Mouse (Mus musculus): Measurements from ENCODE around the gene Prame.
A peak's percentile ranks its signal among the peaks of the same experiment; 100 is the strongest.
"Not testable (repeated sequence)": the region's sequence is repeated elsewhere in the genome, so short reads cannot be mapped to it uniquely, and the experiment has no call there.

Gene Prame

GRCm38 (mm10) chrX:135627605-135628004, at the start of gene Prame:
TSS of gene Prame (minus strand) at chrX:135627705.
- no peak for DNase-seq (ENCODE audit: low spot score)

DNA sequence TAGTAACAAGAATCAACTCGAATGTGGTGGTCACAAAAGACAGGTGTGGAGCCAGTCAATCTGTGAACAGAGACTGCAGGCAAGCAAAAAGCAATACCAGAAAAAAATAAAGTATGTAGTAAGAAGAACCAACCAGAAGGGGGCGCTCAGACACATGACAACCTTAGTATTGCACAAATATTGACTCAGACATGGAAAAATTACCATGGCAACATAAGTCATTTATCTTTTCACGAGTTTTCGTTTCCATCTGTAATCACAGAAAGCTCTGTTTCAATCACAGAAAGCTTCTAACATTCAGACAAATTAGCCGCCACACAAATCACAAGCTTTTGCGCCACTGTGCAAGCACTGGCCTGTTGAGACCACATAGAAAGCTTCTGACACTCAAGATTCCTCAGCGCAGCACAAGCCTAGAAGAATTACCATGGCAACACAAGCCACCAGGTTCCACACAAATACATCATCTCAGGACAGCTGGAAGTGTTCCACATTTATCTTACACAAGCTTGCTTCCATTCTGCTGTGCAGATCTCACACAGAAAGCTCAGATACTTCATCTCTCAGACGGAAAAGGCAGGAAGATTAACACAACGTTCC, 24.8 kb upstream of the Prame start:
- peak; percentile 46 for DNase-seq (ENCODE audit: low spot score)

- peak; percentile 54 for DNase-seq (ENCODE audit: low spot score)
These were observed 26.0 kb downstream of the Prame start for GRCm38 (mm10) chrX:135601298-135602029.

DNA sequence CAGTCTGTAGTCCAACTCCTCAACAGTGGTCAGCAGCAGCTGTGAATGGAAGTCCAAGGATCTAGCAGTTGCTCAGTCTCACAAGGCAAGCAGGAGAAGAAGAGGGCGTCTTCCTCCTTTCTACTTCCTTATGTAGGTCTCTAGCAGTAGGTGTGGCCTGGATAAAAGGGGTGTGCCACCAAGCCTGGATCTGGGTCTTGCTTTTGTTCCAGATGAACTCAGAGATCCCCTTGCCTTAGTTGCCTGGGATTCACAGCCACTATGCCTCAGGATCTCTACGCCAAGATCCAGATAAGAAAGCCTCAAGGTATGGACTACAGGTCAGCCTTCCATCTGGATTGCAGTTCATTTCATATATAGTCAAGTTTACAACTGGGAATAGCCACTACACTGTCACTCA, 28.8 kb downstream of the Prame start, which contains the start of gene Nxf7:
Gene Nxf7 (minus strand): TSS at position 101 of the 400 bp plus-strand sequence.
- DNase-seq (ENCODE audit: low spot score) = no peak

DNA sequence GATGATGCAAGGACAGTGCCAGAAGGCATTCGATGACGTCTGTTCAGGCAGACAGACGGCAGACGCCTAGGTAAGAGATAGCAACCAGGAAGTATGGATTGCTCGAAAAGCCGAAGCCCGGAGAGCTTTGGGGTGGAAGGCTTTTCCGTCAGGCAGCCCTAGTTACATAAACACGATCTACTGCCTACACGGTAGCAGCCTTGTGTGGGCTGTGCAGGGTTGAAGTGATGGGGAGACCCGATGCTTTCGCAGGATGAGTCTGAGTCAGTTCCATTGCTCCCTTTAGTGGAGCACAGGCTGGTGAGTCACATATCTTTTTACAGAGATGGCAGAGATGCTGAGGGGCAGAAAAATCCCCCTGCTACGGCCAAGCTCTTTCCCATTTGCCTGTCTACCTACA, 29.4 kb downstream of the Prame start:
- DNase-seq (ENCODE audit: low spot score) = peak; percentile 6

DNA sequence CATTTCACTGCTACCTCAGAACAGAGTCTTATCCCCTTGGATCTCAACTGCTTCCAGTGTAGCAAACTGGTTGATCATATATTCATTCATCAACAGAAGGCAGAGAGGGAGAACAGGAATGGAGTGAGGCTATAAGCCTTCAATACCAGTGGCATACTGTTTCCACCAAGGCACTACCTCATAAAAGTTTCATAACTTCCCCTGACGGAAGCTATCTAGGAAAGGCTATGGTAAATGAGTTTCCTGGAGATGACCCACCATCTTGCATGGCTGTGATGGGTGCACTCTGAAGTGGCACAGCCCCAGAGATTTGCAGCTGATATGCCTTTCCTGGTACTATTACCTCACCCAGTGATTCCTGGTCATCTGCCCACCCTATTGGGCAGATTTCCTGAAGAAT, 51.1 kb downstream of the Prame start:
- no peak for DNase-seq (ENCODE audit: low spot score)

GRCm38 (mm10) chrX:135574958-135575628, 52.4 kb downstream of the Prame start:
- not testable (repeated sequence) for DNase-seq (ENCODE audit: low spot score)

- DNase-seq (ENCODE audit: low spot score) = not testable (repeated sequence)
These were observed 53.1 kb downstream of the Prame start for GRCm38 (mm10) chrX:135574261-135574957.

- peak; percentile 72 for DNase-seq (ENCODE audit: low spot score)
These were observed 58.0 kb downstream of the Prame start for GRCm38 (mm10) chrX:135569467-135569866.

GRCm38 (mm10) chrX:135564934-135565333, 62.6 kb downstream of the Prame start:
- not testable (repeated sequence) for DNase-seq (ENCODE audit: low spot score)

All from layer of hippocampus, adult 11-12 months (tissue).